Mouse (Mus musculus): ENCODE measurements around the gene Rab44.

- TF ChIP-seq CTCF (IDR thresholded peaks at IDR 0.05; ENCODE audit: low read depth): no peak
- no peak for TF ChIP-seq EP300 (IDR thresholded peaks at IDR 0.05; ENCODE audit: low read depth)
These were observed 38.6 kb downstream of the Rab44 start for GRCm38 (mm10) chr17:29152547-29152946.
